In the genomic region with DNA sequence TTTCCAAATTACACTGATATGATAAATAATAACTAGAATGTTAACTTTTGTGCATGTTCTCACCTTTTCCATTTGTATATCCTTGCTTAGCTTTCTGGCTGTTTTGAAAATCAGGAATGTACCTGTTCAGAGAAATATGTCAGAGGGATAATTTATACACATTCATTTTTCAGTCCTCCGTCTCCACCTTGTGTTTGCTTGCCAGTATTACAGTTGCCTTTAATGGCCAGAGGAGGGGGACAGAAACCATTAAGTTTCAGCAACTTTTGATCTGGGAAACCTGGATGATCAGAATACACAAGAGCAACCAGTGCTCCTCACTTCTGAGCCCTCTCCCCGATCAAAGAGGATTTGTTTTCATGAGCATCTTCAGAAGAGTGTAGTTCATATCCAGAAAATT, we compare ENCODE assay signal across 10 mouse cellular contexts. TPM values are rescaled to one million over a fixed set of nuclear protein-coding genes. Genes with fewer than 3 reads are reported as not detected.
DNase-seq lines count a peak whose midpoint lies in the region; ATAC-seq and TF ChIP-seq lines count a peak whose summit lies in the region.
"Had no signal": no experiment of that assay in that cellular context is flagged by ENCODE, and none has a peak within 500 bp of the region (broad histone marks: within the 10 kb centered on the region; RNA-seq: fewer than 3 reads in every experiment).

No protein-coding gene starts in this region.

- no peak for ATAC-seq in monocyte, adult 5-6 weeks (replicated peaks; ENCODE audit: insufficient number of reproducible peaks, low FRiP score, low TSS enrichment, poor library complexity, severe bottlenecking)

- TF ChIP-seq CTCF in kidney, adult 2 months (conservative IDR thresholded peaks at IDR 0.05; ENCODE audit: insufficient read depth, insufficient read length, low read depth, low read length): 0 out of 2 replicates have a peak, but pooled peaks have one; percentile 9

- H3K27me3 ChIP-seq in kidney, adult 2 months (replicated peaks; ENCODE audit: control insufficient read depth, insufficient read depth, low read length): no peaks in the 10 kb centered on the region
- no peaks in the 10 kb centered on the region for H3K27me3 ChIP-seq in limb, embryonic 10.5 days (ENCODE audit: low read depth, poor library complexity, severe bottlenecking)
- H3K27me3 ChIP-seq: liver, embryonic 15.5 days had no signal

- no peaks in the 10 kb centered on the region for H3K36me3 ChIP-seq in kidney, adult 2 months (ENCODE audit: control insufficient read depth, insufficient read depth, low read length)
- H3K36me3 ChIP-seq in limb, embryonic 10.5 days: no peaks in the 10 kb centered on the region
- H3K36me3 ChIP-seq: liver, embryonic 15.5 days had no signal

- intact Hi-C loops in heart, postnatal 25 days (cut with DNase I): no loop called here

- no peaks in the 10 kb centered on the region for H3K9me3 ChIP-seq in limb, embryonic 10.5 days (replicated peaks)
- H3K9me3 ChIP-seq: liver, embryonic 15.5 days had no signal

- no peak overlapping the region for H3K27ac ChIP-seq in kidney, adult 2 months (ENCODE audit: insufficient read depth, low read depth, low read length)
- no peak overlapping the region for H3K27ac ChIP-seq in limb, embryonic 10.5 days
- H3K27ac ChIP-seq: liver, embryonic 15.5 days had no signal

- TF ChIP-seq POLR2A in kidney, adult 2 months (IDR thresholded peaks at IDR 0.05; ENCODE audit: low read depth, low read length): no peak

- no peak overlapping the region for H3K4me3 ChIP-seq in kidney, adult 2 months (ENCODE audit: insufficient read depth, low read depth, low read length)
- no peak overlapping the region for H3K4me3 ChIP-seq in limb, embryonic 10.5 days
- H3K4me3 ChIP-seq: liver, embryonic 15.5 days had no signal

- DNase-seq in kidney, adult 2 months: peak; percentile 2
- no peak for DNase-seq in kidney, adult 11 months
- peak; percentile 9 for DNase-seq in ES-CJ7 (ENCODE audit: low read depth, low spot score)
- DNase-seq in brain, embryonic 18.5 days (ENCODE audit: low read depth, low spot score): peak; percentile 16
- peak; percentile 22 for DNase-seq in limb, embryonic 10.5 days (ENCODE audit: low spot score)
- DNase-seq in lung, postnatal 36 days: no peak
- DNase-seq in heart, postnatal 25 days (ENCODE audit: low spot score): no peak

- H3K4me1 ChIP-seq in kidney, adult 2 months (ENCODE audit: control insufficient read depth, insufficient read depth, low read length): no peaks in the 10 kb centered on the region
- no peaks in the 10 kb centered on the region for H3K4me1 ChIP-seq in limb, embryonic 10.5 days
- H3K4me1 ChIP-seq: liver, embryonic 15.5 days had no signal

- 20% methylated on average over 2 of the region's 2 CpGs for WGBS in kidney, adult 2 months
- WGBS in limb, embryonic 10.5 days: 27% methylated on average over 2 of the region's 2 CpGs

RNA-seq across cellular contexts. Expression of gene H2-M10.5, which starts 46.7 kb away (rescaled TPM):
- not detected in 2 replicates for polyA plus RNA-seq in kidney, adult 2 months (2012; rRNA removed)
- not detected in 2 replicates for polyA plus RNA-seq in limb, embryonic 10.5 days (2016; fragmentation: Nextera tagmentation; extraction: Ambion mirVana)
- total RNA-seq in monocyte, adult 5-6 weeks (2017): not detected in 3 replicates
- not detected for total RNA-seq in heart, postnatal 25 days (2021)
- polyA plus RNA-seq: heart, embryonic 16.5 days; liver, embryonic 15.5 days had no signal

RNA-seq across cellular contexts. Expression of gene H2-M1, which starts 54.0 kb away (rescaled TPM):
- polyA plus RNA-seq in kidney, adult 2 months (2012; rRNA removed): not detected in 2 replicates
- polyA plus RNA-seq in limb, embryonic 10.5 days (2016; fragmentation: Nextera tagmentation; extraction: Ambion mirVana): not detected in 2 replicates
- total RNA-seq in monocyte, adult 5-6 weeks (2017): not detected in 3 replicates
- not detected for total RNA-seq in heart, postnatal 25 days (2021)
- polyA plus RNA-seq: heart, embryonic 16.5 days; liver, embryonic 15.5 days had no signal

Comparison
In these comparisons a context has a peak if more than half of its experiments do, and no peak if none do; other contexts are left out.
1. DNase-seq: peak in kidney, adult 2 months (single experiment), ES-CJ7 (single experiment), brain, embryonic 18.5 days (single experiment) and limb, embryonic 10.5 days (single experiment); none in kidney, adult 11 months (single experiment), lung, postnatal 36 days (single experiment) and heart, postnatal 25 days (single experiment).